Mouse (Mus musculus) myocyte (in vitro differentiated cells): ENCODE data around the gene Uts2r.

ENCODE experiments used
- CEBPB ChIP-seq: IDR thresholded peaks from 2 replicates; pipeline ENCODE4 v1.6.1; 2011; ENCODE audit warnings: mild to moderate bottlenecking, moderate library complexity; ENCODE audit not compliant: poor library complexity, insufficient read depth, severe bottlenecking
- E2F4 ChIP-seq: IDR thresholded peaks from one replicate; pipeline ENCODE4 v1.6.1; 2011; ENCODE audit warnings: mild to moderate bottlenecking, control low read depth, moderate library complexity; ENCODE audit not compliant: insufficient read depth
- MAX ChIP-seq: IDR thresholded peaks from one replicate; pipeline ENCODE4 v1.6.1; 2011; ENCODE audit warnings: low read depth, mild to moderate bottlenecking, control low read depth
- MYOG ChIP-seq, 3 experiments: IDR thresholded peaks; one replicate each; pipeline ENCODE4 v1.6.1; 2011; ENCODE audit warnings: control low read depth in 2 of 3, low read depth in 2 of 3, mild to moderate bottlenecking in 2 of 3; ENCODE audit not compliant: insufficient read length in 2 of 3, control insufficient read depth in 1 of 3, insufficient read depth in 1 of 3
- POLR2A ChIP-seq: IDR thresholded peaks from one replicate; pipeline ENCODE4 v1.6.1; 2011; ENCODE audit warnings: low read depth, mild to moderate bottlenecking, control low read depth, moderate library complexity; ENCODE audit not compliant: insufficient read length
- POLR2AphosphoS2 ChIP-seq: IDR thresholded peaks from one replicate; pipeline ENCODE4 v1.6.1; 2011; ENCODE audit warnings: low read depth, control low read depth; ENCODE audit not compliant: insufficient read length
- REST ChIP-seq: IDR thresholded peaks from one replicate; pipeline ENCODE4 v1.6.1; 2011; ENCODE audit warnings: mild to moderate bottlenecking, control low read depth, moderate library complexity; ENCODE audit not compliant: insufficient read depth, insufficient read length
- TCF12 ChIP-seq: IDR thresholded peaks from one replicate; pipeline ENCODE4 v1.6.1; 2011; ENCODE audit warnings: mild to moderate bottlenecking, control low read depth; ENCODE audit not compliant: poor library complexity, insufficient read depth, severe bottlenecking

- TF ChIP-seq E2F4 (no peak), POLR2A (no peak), CEBPB (no peak), POLR2AphosphoS2 (no peak), REST (no peak), MAX (no peak), TCF12 (peak; percentile 6), MYOG (IDR thresholded peaks at IDR 0.05; ENCODE audit: control insufficient read depth in 1 of 3, insufficient read depth in 1 of 3, insufficient read length in 2 of 3, low read depth in 2 of 3) (peak in 2 of 3 experiments; percentile 90 to 95)
Observed at GRCm38 (mm10) chr11:121156411-121156891, 3.6 kb upstream of the Uts2r start.
